Comparison of ENCODE assay signal across 1 mouse cellular context in the genomic region with DNA sequence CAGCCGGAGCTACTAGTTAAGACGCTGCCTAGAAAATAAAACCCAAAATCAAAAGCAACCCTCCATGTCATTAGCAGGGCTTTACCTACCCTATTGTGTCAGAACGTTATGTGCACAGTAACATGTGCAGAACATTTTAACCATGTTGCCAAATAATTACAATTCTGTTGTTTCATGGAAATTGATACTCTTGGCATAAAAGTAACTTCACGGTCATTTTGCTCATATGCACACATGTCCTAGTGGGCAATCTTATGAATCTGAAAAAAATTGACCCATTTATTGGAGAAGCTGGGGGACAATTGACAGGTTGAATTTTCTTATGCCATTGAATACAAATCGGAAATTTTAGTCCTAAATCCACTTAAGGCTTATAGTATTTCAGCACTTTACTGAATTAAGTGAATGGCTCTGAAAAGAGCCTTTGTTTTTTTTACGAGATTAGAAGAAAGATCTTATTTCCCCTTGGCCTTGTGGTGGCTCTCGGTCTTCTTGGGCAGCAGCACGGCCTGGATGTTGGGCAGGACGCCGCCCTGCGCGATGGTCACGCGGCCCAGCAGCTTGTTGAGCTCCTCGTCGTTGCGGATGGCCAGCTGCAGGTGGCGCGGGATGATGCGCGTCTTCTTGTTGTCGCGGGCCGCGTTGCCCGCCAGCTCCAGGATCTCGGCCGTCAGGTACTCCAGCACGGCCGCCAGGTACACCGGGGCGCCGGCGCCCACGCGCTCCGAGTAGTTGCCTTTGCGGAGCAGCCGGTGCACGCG.
TF ChIP-seq lines count a peak whose summit lies in the region.

No protein-coding gene starts in this region.

TF ChIP-seq in ES-E14, 5 proteins besides CTCF, POLR2A, EP300 and RAD21:
- 0 out of 2 replicates have a peak, but pooled peaks have one; percentile 41 for TF ChIP-seq HCFC1 (IDR thresholded peaks at IDR 0.05; ENCODE audit: borderline replicate concordance, insufficient read depth, low read length)
